Mouse (Mus musculus): ENCODE measurements around the gene BC030870.

- TF ChIP-seq EP300 (IDR thresholded peaks at IDR 0.05) (no peak), CTCF (IDR thresholded peaks at IDR 0.05) (no peak)
These were observed 63.7 kb downstream of the BC030870 start for GRCm38 (mm10) chr8:65065622-65066021.

Measured in lung, postnatal 0 days (tissue).